Mouse (Mus musculus) retina, postnatal 1 day (tissue): ENCODE measurements around the gene Diablo.
"Not testable (repeated sequence)": the region's sequence is repeated elsewhere in the genome, so short reads cannot be mapped to it uniquely, and the experiment has no call there.

Experiments
- DNase-seq: peaks from one replicate; pipeline ENCODE4 v3.0.0-alpha.2; 2012

Diablo gene

GRCm38 (mm10) chr5:123523692-123524392, at the start of gene Diablo:
Gene Diablo (minus strand): TSS chr5:123524176.
- DNase-seq: peak; percentile 99

- DNase-seq: no peak
Measured at GRCm38 (mm10) chr5:123573362-123573761, 49.4 kb upstream of the Diablo start.

DNA sequence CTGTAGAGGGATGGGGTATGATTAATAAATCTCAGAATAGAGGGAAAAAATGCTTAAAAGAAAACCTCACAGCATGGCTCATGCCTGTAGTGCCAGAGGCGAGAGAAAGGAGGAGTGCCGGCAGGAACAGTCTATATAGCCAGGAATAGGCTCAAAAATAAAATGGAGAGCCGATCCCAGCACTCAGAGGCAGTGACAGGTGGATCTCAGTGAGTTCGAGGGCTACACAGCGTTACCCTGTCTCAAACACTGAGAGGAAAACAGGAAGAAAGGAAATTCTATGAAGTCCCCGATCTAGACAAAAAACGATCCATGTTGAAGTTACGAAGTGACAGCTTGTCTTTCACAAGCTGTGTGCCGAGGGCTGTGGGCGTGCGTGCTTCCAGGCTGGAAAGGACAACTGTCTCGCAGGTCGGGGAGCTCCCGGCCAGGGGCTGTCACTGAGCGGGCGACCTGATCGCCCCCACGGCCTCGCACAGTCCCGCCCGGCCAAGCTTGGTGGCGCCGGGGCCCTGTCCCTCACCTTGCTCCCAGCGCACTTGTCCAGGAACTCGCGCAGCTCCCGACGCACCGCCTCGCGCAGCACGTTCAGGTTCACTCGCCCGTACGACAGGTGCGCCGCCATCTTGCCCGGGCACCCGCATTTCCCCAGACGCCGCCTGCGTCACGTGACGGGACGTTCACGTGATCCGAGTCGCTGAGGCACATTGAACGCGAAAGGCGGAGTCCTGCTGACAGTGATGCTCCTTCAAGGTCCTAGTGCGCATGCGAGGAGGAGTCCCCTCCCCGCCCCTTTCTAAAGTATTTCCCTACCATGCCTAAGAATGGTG, 48.6 kb upstream of the Diablo start, which contains the start of gene Vps33a:
TSS of gene Vps33a (minus strand) at position 682 of the 830 bp plus-strand sequence.
- DNase-seq: peak; percentile 99

- DNase-seq: no peak
Measured at GRCm38 (mm10) chr5:123561128-123561527, 37.2 kb upstream of the Diablo start.

- DNase-seq: no peak
Measured at GRCm38 (mm10) chr5:123559588-123559987, 35.6 kb upstream of the Diablo start.

DNA sequence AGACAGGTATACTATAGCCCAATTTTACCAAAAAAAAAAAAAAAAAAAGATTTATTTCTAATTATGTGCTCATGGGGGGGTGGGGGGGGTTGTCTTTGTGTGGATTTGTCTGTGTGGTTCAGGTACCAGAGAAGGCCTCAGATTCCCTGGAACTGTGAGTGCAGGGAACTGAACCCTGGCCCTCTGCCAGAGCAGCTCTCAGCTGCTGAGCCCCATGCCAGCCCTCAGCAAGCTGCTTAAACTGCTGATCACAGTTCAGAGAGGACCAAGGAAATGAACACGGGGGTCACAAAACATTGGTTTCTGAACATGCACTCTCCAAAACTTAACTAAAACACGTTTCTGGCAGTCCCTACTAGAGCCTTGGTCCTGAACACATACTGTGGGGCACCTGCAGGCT, 32.5 kb upstream of the Diablo start:
- DNase-seq: no peak

- no peak for DNase-seq
Measured at GRCm38 (mm10) chr5:123555693-123556092, 31.7 kb upstream of the Diablo start.

- no peak for DNase-seq
Measured at GRCm38 (mm10) chr5:123533801-123534200, 9.8 kb upstream of the Diablo start.

GRCm38 (mm10) chr5:123530056-123530455, 6.1 kb upstream of the Diablo start:
- no peak for DNase-seq

GRCm38 (mm10) chr5:123528641-123529040, 4.7 kb upstream of the Diablo start:
- no peak for DNase-seq

DNA sequence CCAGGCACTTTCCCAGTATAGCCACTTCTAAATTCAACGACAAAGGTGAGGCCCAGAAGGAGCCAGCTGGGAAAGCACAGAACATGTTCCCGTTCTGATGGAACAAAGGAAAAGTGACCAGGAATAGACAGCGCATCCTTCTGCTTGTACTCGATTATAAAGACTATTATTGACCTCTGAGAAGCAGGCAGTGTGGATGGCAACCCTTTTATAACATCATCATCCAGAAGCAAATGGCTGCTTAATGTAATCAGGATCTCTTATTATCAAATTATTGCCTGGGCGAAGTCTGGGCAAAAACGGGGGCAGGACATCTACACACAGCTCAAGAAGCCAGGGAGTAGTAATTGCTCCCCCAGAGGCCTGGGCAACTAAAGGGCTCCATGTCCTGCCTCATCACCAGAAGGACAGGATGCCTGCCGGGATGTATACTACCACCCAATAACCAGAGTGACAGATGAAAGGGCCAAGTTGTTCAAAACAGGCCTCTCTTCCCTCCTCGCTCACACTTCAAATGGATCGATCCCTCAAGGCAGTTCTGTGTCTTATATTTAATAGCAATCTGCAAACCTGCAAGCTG, 2.0 kb upstream of the Diablo start:
- no peak for DNase-seq

DNA sequence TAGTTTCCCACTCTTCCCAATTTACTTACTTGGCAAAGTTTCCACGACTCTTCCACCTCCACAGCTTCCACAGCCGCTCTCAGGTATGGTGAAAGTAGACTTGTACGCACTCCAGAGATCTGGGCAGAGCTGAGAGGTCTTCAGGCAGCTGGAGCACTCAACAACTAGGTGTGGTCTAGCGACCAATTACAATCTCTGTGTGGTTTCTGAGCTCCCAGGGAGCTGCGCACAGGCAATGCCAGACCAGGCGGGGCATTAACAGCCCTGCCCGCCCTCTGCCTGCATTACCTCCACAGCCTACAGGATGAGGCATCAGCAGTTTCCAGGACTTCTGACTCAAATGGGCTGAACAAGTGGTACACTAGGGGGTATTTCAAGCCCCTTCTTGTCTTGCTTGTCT, 1.3 kb upstream of the Diablo start, which contains the start of gene Gm49027:
TSS of gene Gm49027 (minus strand) at position 208 of the 400 bp plus-strand sequence.
- no peak for DNase-seq

DNA sequence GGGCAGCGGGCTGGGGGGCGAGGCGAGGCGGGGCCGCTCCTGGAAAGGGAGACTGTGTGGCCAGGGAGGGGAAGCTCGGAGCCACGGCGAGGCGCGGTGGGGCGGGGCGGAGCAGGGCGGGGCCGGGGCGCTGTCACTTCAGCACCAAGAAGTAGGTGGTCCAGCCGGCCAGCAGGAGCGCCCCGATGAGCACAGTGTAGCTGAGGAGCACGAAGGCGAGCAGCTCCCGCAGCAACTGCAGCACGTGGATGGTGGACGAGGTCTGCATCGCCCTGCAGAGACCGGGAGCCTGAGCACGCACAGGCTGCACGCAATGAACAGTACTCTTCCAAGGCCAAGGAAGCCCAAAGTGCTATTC, 396 bp upstream of the Diablo start:
- DNase-seq: no peak

DNA sequence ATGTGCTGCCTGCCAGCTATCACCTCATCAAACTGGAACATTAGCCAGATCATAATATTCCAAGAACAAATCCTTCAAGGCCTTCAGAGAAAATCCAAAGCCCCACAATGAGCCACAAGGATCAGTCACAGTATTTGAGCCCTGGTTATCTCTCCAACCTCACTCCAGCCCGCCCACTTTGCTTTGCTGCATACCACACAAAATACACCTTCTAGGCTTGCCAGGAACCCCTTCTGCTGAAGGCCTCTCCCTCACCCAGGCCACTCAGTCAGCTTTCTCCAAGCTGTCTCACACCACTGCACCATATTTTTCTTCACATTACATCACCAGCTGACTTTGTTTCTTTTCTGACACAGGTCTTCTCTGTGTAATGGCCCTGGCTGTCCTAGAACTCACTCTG, 1.8 kb downstream of the Diablo start:
- no peak for DNase-seq

GRCm38 (mm10) chr5:123521621-123522020, 2.4 kb downstream of the Diablo start:
- no peak for DNase-seq

- no peak for DNase-seq
Measured at GRCm38 (mm10) chr5:123520666-123521065, 3.3 kb downstream of the Diablo start.

DNA sequence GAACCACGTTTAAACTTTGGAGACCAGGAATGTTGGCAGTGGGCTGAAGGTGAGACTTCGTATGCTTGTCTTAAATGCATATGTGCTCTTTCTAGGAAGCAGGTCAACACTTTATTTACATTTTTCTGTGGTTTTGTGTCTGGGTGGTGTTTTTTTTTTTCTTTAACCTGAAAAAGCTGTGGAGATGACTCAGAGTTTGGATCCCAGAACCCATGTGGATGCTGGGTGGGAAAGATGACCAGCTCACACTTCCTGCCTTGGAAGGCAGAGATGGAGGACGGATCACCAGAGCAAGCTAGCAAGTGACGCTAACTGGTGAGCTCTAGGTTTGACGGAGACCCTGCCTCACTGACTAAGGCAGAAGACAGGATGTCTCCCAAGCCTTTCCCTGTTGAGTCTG, 9.1 kb downstream of the Diablo start:
- no peak for DNase-seq

GRCm38 (mm10) chr5:123512102-123512501, 11.9 kb downstream of the Diablo start:
- no peak for DNase-seq

DNA sequence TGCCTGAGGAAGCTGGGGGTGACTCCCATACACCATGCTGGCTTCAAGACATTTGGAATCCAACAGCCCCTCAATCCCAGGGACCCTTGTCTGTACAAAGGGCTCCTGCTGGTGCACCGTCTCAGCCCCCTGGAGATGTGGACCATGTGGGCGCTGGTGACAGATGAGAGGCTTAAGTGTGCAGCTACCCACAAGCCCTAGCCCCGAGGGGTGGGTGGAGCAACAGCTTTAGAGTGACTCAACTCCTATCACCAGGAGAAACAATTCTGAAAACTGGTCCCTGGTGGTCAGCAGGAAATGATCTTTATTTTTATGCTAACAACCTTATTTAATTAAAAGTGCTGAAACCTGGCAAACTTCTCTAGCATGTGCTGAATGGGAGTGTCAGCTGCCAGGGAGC, 12.6 kb downstream of the Diablo start:
- not testable (repeated sequence) for DNase-seq

DNA sequence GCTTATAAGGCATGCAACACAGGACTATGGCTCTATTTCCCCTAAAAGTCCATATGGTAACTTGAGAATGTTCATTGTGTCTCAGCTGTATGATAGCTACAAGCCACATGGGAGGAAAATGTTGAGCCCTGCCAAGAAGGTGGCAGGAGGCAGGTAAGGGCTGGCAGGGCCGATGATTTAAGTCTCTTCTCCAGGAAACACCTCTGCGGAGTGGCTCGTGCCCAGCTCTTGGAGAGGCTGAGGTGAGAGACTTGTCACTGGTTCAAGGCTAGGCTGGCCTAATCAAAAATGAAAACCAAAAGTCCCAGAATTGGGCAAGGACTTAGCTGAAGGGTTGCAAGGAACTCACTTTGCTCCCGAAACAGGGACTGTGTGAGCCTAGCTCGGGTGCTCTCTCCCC, 13.8 kb downstream of the Diablo start, which contains the start of gene B3gnt4:
TSS of gene B3gnt4 (plus strand) at position 301 of the 400 bp plus-strand sequence.
- DNase-seq: no peak

DNA sequence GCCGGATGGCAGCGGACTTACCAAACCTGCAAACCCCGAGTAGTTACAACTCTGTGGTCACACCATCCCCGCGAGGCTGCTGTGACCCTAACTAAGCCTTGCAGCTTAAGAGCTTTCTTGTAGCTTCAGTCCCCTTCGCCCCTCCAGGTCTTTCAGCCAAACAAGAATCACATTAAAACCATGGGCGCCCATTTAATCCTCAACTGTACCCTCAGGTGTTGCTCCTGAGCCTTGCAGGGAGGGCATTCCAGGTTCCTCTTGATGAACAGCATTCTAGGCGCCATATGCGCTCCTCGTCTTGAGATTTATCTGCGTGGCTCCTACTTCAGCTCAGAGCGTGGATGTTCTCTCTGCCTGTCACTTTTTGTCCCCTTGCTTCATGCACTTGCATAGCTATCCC, 15.1 kb downstream of the Diablo start:
- peak; percentile 46 for DNase-seq

DNA sequence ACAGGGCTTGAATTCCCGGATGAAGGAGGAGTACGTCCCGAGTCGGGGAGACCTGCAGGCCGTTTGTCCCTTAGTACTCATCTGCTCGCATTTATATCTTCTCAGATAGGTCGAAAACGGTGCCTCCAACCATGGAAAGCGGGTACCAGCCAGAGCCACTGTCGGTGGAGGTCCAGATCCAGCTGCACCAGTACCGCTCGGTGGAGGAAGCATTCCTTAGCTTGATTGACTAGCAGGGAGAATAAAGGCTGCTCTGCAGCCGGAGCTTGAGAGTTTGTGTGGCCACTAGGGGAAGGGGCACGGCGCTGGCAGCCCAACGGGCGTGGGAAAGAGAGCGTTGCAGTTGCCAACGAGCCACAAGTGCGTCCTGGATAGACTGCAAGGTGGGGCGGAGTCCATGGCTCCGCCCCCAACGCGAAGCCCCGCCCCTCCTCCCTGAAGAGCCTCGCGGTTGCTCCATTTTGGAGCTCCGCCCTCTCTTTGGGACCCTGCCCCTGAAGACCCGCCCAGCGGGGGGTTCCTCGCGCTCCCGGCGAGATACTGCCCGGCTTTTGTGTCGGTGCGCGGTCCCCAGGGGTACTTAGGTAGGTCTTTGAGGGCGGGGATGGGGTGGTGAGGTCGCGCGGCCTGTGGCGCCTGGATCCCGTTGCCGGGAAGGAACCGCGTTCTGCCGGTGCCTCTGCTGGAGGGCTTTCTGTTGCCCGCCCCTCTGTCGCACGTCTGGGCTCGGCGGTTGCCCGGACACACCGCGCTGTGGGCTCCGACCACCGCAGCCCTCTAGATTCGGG, 15.8 kb downstream of the Diablo start:
- peak; percentile 96 for DNase-seq

DNA sequence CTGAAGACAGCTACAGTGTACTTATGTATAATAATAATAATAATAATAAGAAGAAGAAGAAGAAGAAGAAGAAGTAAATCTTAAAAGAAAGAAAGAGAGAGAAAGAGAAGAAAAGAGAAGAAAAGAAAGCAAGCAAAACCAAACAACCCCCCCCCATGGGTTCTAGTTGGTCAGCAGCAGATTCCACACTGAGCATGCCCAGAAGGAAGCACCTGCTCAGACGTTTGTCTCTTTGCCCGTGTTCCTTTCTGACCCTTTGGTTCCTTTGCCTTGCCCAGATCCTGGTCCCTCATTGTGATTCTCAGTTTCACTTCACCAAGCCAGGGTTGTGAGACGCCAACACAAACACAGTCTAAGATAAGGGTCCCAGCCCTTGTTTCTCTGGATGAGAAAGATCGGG, 22.0 kb downstream of the Diablo start:
- DNase-seq: no peak
